Mouse (Mus musculus): ENCODE results near the gene Card11.

DNA sequence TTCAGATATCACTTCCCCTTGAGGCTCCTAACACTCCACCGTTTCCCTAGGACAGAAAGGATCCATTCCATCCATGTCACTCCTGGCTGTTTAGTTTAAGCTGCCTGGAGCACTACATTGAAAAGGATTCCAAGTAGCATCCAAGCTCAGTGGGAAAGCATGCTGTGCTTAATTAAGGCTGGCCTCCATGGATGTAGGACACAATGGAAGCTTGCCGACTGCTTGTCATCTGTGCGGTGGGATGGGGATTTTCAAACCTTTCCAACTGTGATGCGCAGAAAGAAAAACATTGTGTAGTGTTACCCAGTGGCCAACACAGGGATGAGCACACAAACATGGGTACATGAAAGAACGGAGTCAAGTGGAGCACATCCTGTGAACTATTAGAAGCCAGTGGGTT is 89.5 kb downstream of the Card11 start:
- no peak for TF ChIP-seq CTCF (IDR thresholded peaks at IDR 0.05; ENCODE audit: low read depth)
- no peak for TF ChIP-seq EP300 (IDR thresholded peaks at IDR 0.05; ENCODE audit: low read depth)
